In the genomic region with DNA sequence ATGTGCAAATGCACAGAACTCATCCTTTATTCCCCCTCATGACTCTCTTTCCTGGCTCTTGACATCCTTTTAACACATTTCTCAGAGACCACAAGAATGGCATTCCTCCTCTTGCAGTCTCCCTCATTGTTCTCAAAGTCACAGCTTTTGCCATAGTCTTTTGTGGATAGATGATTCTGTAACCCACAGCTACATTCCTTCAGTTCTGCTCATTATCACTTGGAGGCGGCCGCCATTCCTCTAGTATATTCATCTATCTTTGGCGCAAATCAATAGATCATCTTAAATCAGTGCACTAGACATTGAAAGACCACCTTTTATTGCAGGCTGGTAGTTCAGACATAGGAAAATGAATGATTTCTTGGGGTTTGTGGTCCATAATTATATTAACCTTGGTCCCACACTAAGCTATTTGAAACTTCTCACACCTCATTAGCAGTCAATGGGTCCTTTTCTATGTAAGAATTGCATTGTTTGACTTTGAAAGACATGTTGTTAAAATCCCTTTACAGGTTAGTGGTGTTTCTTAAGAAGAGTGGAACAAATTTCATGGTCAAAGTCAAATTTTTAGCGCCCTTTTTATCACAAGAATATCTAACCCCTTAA, we compare ENCODE assay signal across 23 mouse cellular contexts.
DNase-seq lines count a peak whose midpoint lies in the region; ATAC-seq and TF ChIP-seq lines count a peak whose summit lies in the region.
"Had no signal": no experiment of that assay in that cellular context is flagged by ENCODE, and none has a peak within 500 bp of the region (broad histone marks: within the 10 kb centered on the region; RNA-seq: fewer than 3 reads in every experiment).

No protein-coding gene starts in this region.

- H3K27me3 ChIP-seq in hindbrain, embryonic 11.5 days (ENCODE audit: control insufficient read depth, insufficient read depth, low read length): no peaks in the 10 kb centered on the region
- H3K27me3 ChIP-seq in hindbrain, postnatal 0 days (ENCODE audit: insufficient read depth, low read length): no peaks in the 10 kb centered on the region
- H3K27me3 ChIP-seq in midbrain, embryonic 12.5 days: no peaks in the 10 kb centered on the region
- H3K27me3 ChIP-seq in midbrain, postnatal 0 days (ENCODE audit: insufficient read depth, low read length): no peaks in the 10 kb centered on the region
- no peaks in the 10 kb centered on the region for H3K27me3 ChIP-seq in intestine, embryonic 15.5 days (replicated peaks)
- H3K27me3 ChIP-seq: CH12.LX; embryonic facial prominence, embryonic 15.5 days; heart, embryonic 13.5 days had no signal

- H3K27ac ChIP-seq in hindbrain, embryonic 11.5 days (ENCODE audit: low read depth, low read length): no peak overlapping the region
- H3K27ac ChIP-seq in hindbrain, postnatal 0 days: no peak overlapping the region
- no peak overlapping the region for H3K27ac ChIP-seq in midbrain, embryonic 12.5 days (replicated peaks)
- H3K27ac ChIP-seq in midbrain, postnatal 0 days (ENCODE audit: low read depth, low read length): no peak overlapping the region
- H3K27ac ChIP-seq in intestine, embryonic 15.5 days: no peak overlapping the region
- H3K27ac ChIP-seq: embryonic facial prominence, embryonic 15.5 days; forebrain, embryonic 10.5 days; heart, embryonic 13.5 days had no signal

- H3K4me3 ChIP-seq in hindbrain, embryonic 11.5 days (ENCODE audit: low read depth, low read length): no peak overlapping the region
- no peak overlapping the region for H3K4me3 ChIP-seq in hindbrain, postnatal 0 days (ENCODE audit: low read length)
- H3K4me3 ChIP-seq in midbrain, embryonic 12.5 days: no peak overlapping the region
- H3K4me3 ChIP-seq in midbrain, postnatal 0 days (ENCODE audit: low read depth, low read length): no peak overlapping the region
- H3K4me3 ChIP-seq in intestine, embryonic 15.5 days (replicated peaks): no peak overlapping the region
- H3K4me3 ChIP-seq: embryonic facial prominence, embryonic 15.5 days; erythroblast, embryonic 14.5 days; forebrain, embryonic 10.5 days; heart, embryonic 13.5 days had no signal

- H3K9ac ChIP-seq in hindbrain, embryonic 11.5 days (ENCODE audit: low read depth, low read length): no peak overlapping the region
- H3K9ac ChIP-seq in hindbrain, postnatal 0 days (replicated peaks; ENCODE audit: low read length): no peak overlapping the region
- no peak overlapping the region for H3K9ac ChIP-seq in midbrain, embryonic 12.5 days (replicated peaks)
- no peak overlapping the region for H3K9ac ChIP-seq in midbrain, postnatal 0 days (replicated peaks; ENCODE audit: low read length, poor library complexity, severe bottlenecking)
- H3K9ac ChIP-seq in intestine, embryonic 15.5 days: no peak overlapping the region
- H3K9ac ChIP-seq: embryonic facial prominence, embryonic 15.5 days; heart, embryonic 13.5 days had no signal

- no peaks in the 10 kb centered on the region for H3K9me3 ChIP-seq in hindbrain, embryonic 11.5 days (ENCODE audit: control insufficient read depth, low read length)
- no peaks in the 10 kb centered on the region for H3K9me3 ChIP-seq in hindbrain, postnatal 0 days (ENCODE audit: low read length)
- H3K9me3 ChIP-seq in midbrain, embryonic 12.5 days: no peaks in the 10 kb centered on the region
- no peaks in the 10 kb centered on the region for H3K9me3 ChIP-seq in midbrain, postnatal 0 days (ENCODE audit: low read length)
- H3K9me3 ChIP-seq in intestine, embryonic 15.5 days: no peaks in the 10 kb centered on the region
- H3K9me3 ChIP-seq: embryonic facial prominence, embryonic 15.5 days; forebrain, embryonic 10.5 days; heart, embryonic 13.5 days had no signal

- H3K4me2 ChIP-seq in hindbrain, embryonic 11.5 days (replicated peaks; ENCODE audit: low read depth, low read length): no peak overlapping the region
- H3K4me2 ChIP-seq in hindbrain, postnatal 0 days (ENCODE audit: low read depth, low read length): no peak overlapping the region
- H3K4me2 ChIP-seq in midbrain, embryonic 12.5 days (replicated peaks): no peak overlapping the region
- H3K4me2 ChIP-seq in midbrain, postnatal 0 days (ENCODE audit: low read depth, low read length, poor library complexity, severe bottlenecking): no peak overlapping the region
- no peak overlapping the region for H3K4me2 ChIP-seq in intestine, embryonic 15.5 days (replicated peaks)
- H3K4me2 ChIP-seq: embryonic facial prominence, embryonic 15.5 days; heart, embryonic 13.5 days had no signal

- peak; percentile 91 for ATAC-seq in hindbrain, embryonic 11.5 days (ENCODE audit: low FRiP score)
- ATAC-seq in hindbrain, postnatal 0 days: no peak
- ATAC-seq in midbrain, embryonic 12.5 days (ENCODE audit: low FRiP score, low read depth): peak; percentile 47; the same call in 1 of the 2 replicates
- ATAC-seq in midbrain, postnatal 0 days (ENCODE audit: low FRiP score): no peak
- ATAC-seq in intestine, embryonic 15.5 days: no peak
- ATAC-seq: forebrain, embryonic 14.5 days; hindbrain, embryonic 16.5 days had no signal

- WGBS in hindbrain, embryonic 11.5 days: 27% methylated on average over 4 of the region's 4 CpGs
- 23% methylated on average over 4 of the region's 4 CpGs for WGBS in hindbrain, postnatal 0 days
- WGBS in midbrain, embryonic 12.5 days: 39% methylated on average over 4 of the region's 4 CpGs
- WGBS in midbrain, postnatal 0 days: 26% methylated on average over 4 of the region's 4 CpGs
- 89% methylated on average over 4 of the region's 4 CpGs for WGBS in intestine, embryonic 15.5 days

- no peaks in the 10 kb centered on the region; the same call in 1 of the 2 replicates for H3K4me1 ChIP-seq in hindbrain, embryonic 11.5 days (replicated peaks; ENCODE audit: control insufficient read depth, insufficient read depth, low read length)
- no peaks in the 10 kb centered on the region for H3K4me1 ChIP-seq in hindbrain, postnatal 0 days (ENCODE audit: insufficient read depth, low read length)
- 0 out of 2 replicates have a peak, but pooled peaks cover 6% of the 10 kb centered on the region for H3K4me1 ChIP-seq in midbrain, embryonic 12.5 days
- H3K4me1 ChIP-seq in midbrain, postnatal 0 days (ENCODE audit: insufficient read depth, low read length): no peaks in the 10 kb centered on the region
- no peaks in the 10 kb centered on the region for H3K4me1 ChIP-seq in intestine, embryonic 15.5 days (replicated peaks)
- H3K4me1 ChIP-seq: embryonic facial prominence, embryonic 15.5 days; heart, embryonic 13.5 days had no signal

- no peaks in the 10 kb centered on the region for H3K36me3 ChIP-seq in hindbrain, embryonic 11.5 days (ENCODE audit: control insufficient read depth, insufficient read depth, low read length)
- H3K36me3 ChIP-seq in hindbrain, postnatal 0 days (ENCODE audit: insufficient read depth, low read length): no peaks in the 10 kb centered on the region
- no peaks in the 10 kb centered on the region for H3K36me3 ChIP-seq in midbrain, embryonic 12.5 days
- no peaks in the 10 kb centered on the region for H3K36me3 ChIP-seq in midbrain, postnatal 0 days (ENCODE audit: insufficient read depth, low read length)
- no peaks in the 10 kb centered on the region for H3K36me3 ChIP-seq in intestine, embryonic 15.5 days
- H3K36me3 ChIP-seq: embryonic facial prominence, embryonic 15.5 days; forebrain, embryonic 10.5 days; heart, embryonic 13.5 days had no signal

- peak; percentile 47 for DNase-seq in hindbrain, embryonic 11.5 days (ENCODE audit: low spot score)
- no peak for DNase-seq in hindbrain, postnatal 0 days (ENCODE audit: low spot score)
- no peak for DNase-seq in midbrain, postnatal 0 days (ENCODE audit: low spot score)
- peak; percentile 4 for DNase-seq in brain, embryonic 14.5 days (ENCODE audit: low read depth)
- peak; percentile 22 for DNase-seq in embryo, embryonic 9.5 days (ENCODE audit: extremely low spot score)
- no peak for DNase-seq in spleen, postnatal 4 days (ENCODE audit: low spot score in 2 of 2)
- DNase-seq: adrenal gland, adult 2 months; adrenal gland, postnatal 36 days; cerebellum, adult 11 months; cerebellum, adult 8-10 months; cerebellum, postnatal 14 days; gastrocnemius, postnatal 36 days; heart, adult 11 months; heart, postnatal 36 days had no signal

- TF ChIP-seq POLR2A in brain, embryonic 14.5 days (IDR thresholded peaks at IDR 0.05; ENCODE audit: borderline replicate concordance, extremely low read depth, insufficient read depth, insufficient read length, poor library complexity, severe bottlenecking): no peak

- TF ChIP-seq CTCF in hindbrain, postnatal 0 days (IDR thresholded peaks at IDR 0.05; ENCODE audit: low read depth): no peak
- TF ChIP-seq CTCF in midbrain, postnatal 0 days (IDR thresholded peaks at IDR 0.05): no peak
- TF ChIP-seq CTCF in brain, embryonic 14.5 days (IDR thresholded peaks at IDR 0.05; ENCODE audit: borderline replicate concordance, extremely low read depth, insufficient read depth, insufficient read length): no peak

Comparison
In these comparisons a context has a peak if more than half of its experiments do, and no peak if none do; other contexts are left out.
1. ATAC-seq: peak in hindbrain, embryonic 11.5 days (single experiment) and midbrain, embryonic 12.5 days (single experiment); none in hindbrain, postnatal 0 days (single experiment), midbrain, postnatal 0 days (single experiment) and intestine, embryonic 15.5 days (single experiment).
2. DNase-seq: peak in hindbrain, embryonic 11.5 days (single experiment), brain, embryonic 14.5 days (single experiment) and embryo, embryonic 9.5 days (single experiment); none in hindbrain, postnatal 0 days (single experiment), midbrain, postnatal 0 days (single experiment) and spleen, postnatal 4 days (0 of 2).